Mouse (Mus musculus) WW6 (cell line): Measurements from ENCODE around the gene Gm45713.
A peak's percentile ranks its signal among the peaks of the same experiment; 100 is the strongest.
"Not testable (repeated sequence)": the region's sequence is repeated elsewhere in the genome, so short reads cannot be mapped to it uniquely, and the experiment has no call there.

Source experiments
- DNase-seq: peaks from one replicate; pipeline ENCODE4 v3.0.0-alpha.2; 2013; ENCODE audit warnings: low read depth, low spot score

Gene Gm45713

GRCm38 (mm10) chr7:45162996-45163615, 27.1 kb upstream of the Gm45713 start:
- DNase-seq, result no peak

DNA sequence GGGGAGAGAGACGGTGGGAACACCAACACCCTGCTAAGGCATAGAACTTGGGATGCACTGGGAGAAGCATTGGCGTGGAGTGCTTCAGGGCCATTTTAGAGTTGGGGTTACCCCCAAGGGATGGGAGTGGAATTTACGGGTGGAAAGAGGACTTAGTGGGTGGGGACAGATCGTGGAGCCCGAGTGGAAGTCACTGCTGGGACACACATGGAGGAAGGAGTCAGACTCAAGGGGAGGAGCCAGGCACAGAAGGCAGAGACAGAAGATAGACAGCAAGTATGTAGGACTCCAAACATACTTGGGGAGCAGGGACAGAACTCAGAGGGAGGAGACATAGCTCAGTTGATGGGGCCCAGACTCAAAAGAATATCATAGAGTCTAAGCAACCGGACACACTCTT, 26.5 kb upstream of the Gm45713 start:
- no peak for DNase-seq

- DNase-seq, result peak; percentile 87
These were observed 25.8 kb upstream of the Gm45713 start for GRCm38 (mm10) chr7:45161612-45162473.

DNA sequence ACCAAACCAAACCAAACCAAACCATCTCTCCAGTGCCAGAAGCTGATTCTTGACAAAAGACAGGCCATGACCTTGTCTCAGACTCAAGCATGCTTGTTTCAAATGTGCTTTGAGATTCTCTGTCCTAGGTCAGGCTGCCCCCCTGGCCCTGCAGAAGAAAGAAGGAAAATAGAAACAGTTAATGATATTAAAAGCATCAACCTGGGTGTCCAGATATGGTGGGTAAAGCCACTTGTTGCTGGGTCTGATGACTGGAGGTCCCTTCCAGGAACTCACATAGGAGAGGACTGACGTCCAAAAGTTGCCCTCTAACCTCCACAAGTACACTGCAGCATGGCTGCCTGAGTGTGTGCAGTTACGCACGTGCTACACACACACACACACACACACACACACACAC, 24.8 kb upstream of the Gm45713 start:
- DNase-seq, result no peak

- DNase-seq, result no peak
These were observed 24.3 kb upstream of the Gm45713 start for GRCm38 (mm10) chr7:45160316-45160800.

- DNase-seq, result no peak
These were observed 23.0 kb upstream of the Gm45713 start for GRCm38 (mm10) chr7:45158991-45159390.

GRCm38 (mm10) chr7:45157459-45157858, 21.4 kb upstream of the Gm45713 start:
- DNase-seq, result no peak

DNA sequence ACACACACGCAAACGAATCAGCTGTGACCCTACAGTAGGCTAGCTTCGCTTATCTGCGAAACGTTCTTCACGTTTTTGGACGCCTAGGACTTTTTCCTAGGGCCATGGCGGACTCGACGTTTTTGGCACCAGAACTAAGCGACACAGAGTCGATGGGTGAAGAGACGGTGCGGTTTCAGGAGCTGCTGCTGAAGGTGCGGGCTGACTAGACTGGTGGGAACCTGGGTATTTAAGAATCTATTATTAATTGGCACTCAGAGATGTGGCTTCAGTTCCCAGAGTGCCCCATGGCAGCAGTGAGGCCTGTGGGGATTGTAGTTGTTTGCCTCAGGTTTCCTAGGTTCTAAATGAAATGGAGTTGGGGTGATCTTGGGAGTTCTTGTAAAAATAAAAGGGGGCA, 20.2 kb upstream of the Gm45713 start:
- DNase-seq, result no peak

- no peak for DNase-seq
These were observed 19.6 kb upstream of the Gm45713 start for GRCm38 (mm10) chr7:45155590-45155989.

DNA sequence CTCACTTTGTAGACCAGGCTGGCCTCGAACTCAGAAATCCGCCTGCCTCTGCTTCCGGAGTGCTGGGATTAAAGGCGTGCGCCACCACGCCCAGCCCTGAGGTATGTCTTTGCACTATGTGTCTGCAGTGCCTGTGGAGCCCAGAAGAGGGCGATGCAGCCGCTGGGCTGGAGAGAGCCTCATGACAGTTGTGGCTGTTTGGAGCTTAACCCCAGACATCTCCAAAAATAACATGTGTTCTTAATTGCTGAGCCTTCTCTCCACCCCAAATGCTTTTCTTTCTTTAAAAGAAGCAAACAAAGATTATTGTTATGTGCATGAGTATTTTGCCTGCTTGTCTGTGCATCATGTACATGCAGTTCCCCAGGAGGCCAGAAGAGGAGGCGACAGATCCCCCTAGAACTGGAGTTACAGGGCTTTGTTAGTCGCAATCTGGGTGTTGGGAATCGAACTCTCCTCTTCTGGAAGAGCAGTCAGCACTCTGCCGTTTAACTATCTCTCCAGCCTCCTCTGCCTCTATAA, 19.0 kb upstream of the Gm45713 start:
- DNase-seq, result peak; percentile 67

DNA sequence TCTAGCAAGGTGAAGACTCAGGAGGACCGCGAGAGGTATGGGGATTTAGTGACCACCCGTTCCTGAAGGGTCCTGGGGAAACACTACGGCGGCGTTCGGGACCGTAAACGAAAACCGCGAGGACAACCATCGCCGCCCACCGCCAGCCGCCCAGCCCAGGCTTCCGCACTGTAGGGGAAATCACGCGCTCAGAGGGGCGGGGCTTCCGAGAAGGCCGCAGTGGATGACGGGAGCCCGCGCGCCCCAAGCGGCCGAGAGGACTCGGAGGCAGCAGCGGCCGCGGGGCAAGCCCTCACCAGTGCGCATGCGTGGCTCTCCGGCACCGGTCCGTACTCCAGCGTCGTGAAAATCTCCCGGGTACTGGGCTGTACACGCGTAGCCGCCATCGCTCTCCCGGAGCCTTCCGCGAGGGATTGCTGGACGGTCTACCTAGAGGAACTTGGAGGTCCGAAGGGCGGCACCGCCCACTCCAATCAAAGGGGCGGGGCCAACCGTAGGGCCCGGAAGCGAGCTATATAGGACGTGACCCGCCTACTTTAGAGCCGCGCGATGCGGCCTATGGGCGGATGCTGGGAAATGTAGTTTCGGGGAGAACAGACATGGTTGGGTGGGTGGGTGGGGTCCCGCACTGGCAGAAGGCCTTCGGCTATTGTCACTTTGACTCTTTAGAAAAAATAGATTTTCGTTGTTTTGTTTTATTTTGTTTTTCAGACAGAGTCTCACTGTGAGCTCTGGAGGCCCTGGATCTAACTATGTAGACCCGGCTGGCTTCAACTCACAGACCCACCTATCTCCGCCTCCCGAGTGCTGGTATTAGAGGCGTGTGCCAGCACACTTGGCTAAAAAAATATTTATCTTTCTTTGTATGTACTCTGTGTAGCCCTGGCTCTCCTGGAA, 18.3 kb upstream of the Gm45713 start, which contains the start of the genes Pih1d1 and Aldh16a1:
Gene Pih1d1 (plus strand): TSS at position 208 of the 897 bp plus-strand sequence.
Gene Aldh16a1 (minus strand): TSS at position 489 of the 897 bp plus-strand sequence.
- peak; percentile 86 for DNase-seq

- DNase-seq, result no peak
These were observed 17.6 kb upstream of the Gm45713 start for GRCm38 (mm10) chr7:45153586-45153985.

GRCm38 (mm10) chr7:45153052-45153451, 17.0 kb upstream of the Gm45713 start:
- DNase-seq, result not testable (repeated sequence)

GRCm38 (mm10) chr7:45151303-45151702, 15.3 kb upstream of the Gm45713 start:
- DNase-seq, result no peak

DNA sequence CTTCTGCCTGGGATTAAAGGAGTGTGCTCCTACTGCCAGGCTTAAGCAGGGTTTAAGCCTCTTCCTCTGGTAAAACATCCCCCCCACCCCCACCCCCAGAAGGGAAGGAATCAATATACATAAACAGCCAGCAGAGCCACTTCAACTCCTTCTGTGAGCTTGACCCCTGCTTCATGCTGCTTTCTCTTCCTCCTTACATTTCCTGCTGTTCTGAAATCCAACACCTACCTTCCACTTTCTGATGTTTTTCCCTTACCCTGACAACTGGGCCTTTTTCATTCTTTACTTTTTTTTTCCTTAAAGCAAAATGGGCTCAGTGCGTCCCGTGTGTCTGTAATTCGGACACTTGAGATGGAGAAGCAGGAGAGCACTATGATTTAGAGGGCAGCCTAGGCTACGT, 14.3 kb upstream of the Gm45713 start:
- no peak for DNase-seq

- DNase-seq, result no peak
These were observed 13.5 kb upstream of the Gm45713 start for GRCm38 (mm10) chr7:45149545-45149944.

GRCm38 (mm10) chr7:45148534-45149098, 12.6 kb upstream of the Gm45713 start:
- no peak for DNase-seq

GRCm38 (mm10) chr7:45147899-45148298, 11.9 kb upstream of the Gm45713 start:
- DNase-seq, result no peak

GRCm38 (mm10) chr7:45147267-45147666, 11.2 kb upstream of the Gm45713 start:
- DNase-seq, result no peak

DNA sequence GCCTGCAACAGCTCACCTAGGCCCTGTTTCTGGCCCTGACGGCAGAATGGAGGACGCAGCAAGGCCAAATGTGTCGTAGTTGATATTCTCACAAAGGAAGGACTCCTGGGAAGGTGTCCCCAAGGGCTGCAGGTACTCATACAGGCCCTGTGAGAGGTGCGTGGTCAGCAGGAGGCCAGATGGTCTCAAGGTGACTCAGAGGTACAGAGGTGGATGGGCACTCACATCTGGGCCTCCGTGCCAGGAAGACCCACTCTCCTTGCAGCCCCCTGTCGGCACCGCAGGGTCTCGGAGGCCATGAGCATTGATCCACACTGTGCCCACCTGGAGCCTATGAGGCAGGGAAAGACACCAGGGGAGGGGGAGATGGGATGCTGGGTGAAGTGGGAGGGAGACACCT, 9.4 kb upstream of the Gm45713 start:
- no peak for DNase-seq
